Mouse (Mus musculus) adrenal gland, postnatal 4 days (tissue): ENCODE results near the gene Pgrmc2. TPM values are rescaled to one million over a fixed set of nuclear protein-coding genes. Genes with fewer than 3 reads are reported as not detected.

Experiments
- DNase-seq, 2 experiments: peaks; one replicate each; pipeline ENCODE4 v3.0.0; 2021 to 2022; ENCODE audit warnings: low spot score in 2 of 2, mixed read lengths in 2 of 2
- total RNA-seq, 2 experiments: library from RNA; stranded (reverse); gene quantifications; 2 replicates each; pipeline ENCODE4 v1.2.3; 2021

Gene Pgrmc2
- total RNA-seq, 2 experiments from 2014 or later: 43.9 to 45.5 TPM

GRCm38 (mm10) chr3:41075376-41075775 is 7.5 kb downstream of the Pgrmc2 start:
- no peak for DNase-seq

GRCm38 (mm10) chr3:41070519-41070918 is 12.3 kb downstream of the Pgrmc2 start:
- DNase-seq: no peak

- DNase-seq: no peak
These were observed 17.5 kb downstream of the Pgrmc2 start for GRCm38 (mm10) chr3:41065320-41065719.

GRCm38 (mm10) chr3:41062758-41063157 is 20.1 kb downstream of the Pgrmc2 start:
- DNase-seq: no peak

- DNase-seq: no peak
These were observed 20.8 kb downstream of the Pgrmc2 start for GRCm38 (mm10) chr3:41061831-41062565.

- no peak for DNase-seq
These were observed 23.6 kb downstream of the Pgrmc2 start for GRCm38 (mm10) chr3:41059249-41059648.

GRCm38 (mm10) chr3:41058395-41058794 is 24.5 kb downstream of the Pgrmc2 start:
- no peak for DNase-seq

GRCm38 (mm10) chr3:41053334-41053733 is 29.5 kb downstream of the Pgrmc2 start:
- no peak for DNase-seq

- no peak for DNase-seq
These were observed 35.0 kb downstream of the Pgrmc2 start for GRCm38 (mm10) chr3:41047838-41048237.

- no peak for DNase-seq
These were observed 39.0 kb downstream of the Pgrmc2 start for GRCm38 (mm10) chr3:41043756-41044354.

GRCm38 (mm10) chr3:41042195-41042938 is 40.5 kb downstream of the Pgrmc2 start:
- no peak for DNase-seq

GRCm38 (mm10) chr3:41041241-41041640 is 41.6 kb downstream of the Pgrmc2 start:
- no peak for DNase-seq

- no peak for DNase-seq
These were observed 44.4 kb downstream of the Pgrmc2 start for GRCm38 (mm10) chr3:41038297-41038916.

- no peak for DNase-seq
These were observed 51.3 kb downstream of the Pgrmc2 start for GRCm38 (mm10) chr3:41031286-41032210.

GRCm38 (mm10) chr3:41030705-41031104 is 52.1 kb downstream of the Pgrmc2 start:
- DNase-seq: no peak

- DNase-seq: no peak
These were observed 60.9 kb downstream of the Pgrmc2 start for GRCm38 (mm10) chr3:41021980-41022379.

- DNase-seq: no peak
These were observed 62.2 kb downstream of the Pgrmc2 start for GRCm38 (mm10) chr3:41020687-41021086.

- no peak for DNase-seq
These were observed 64.7 kb downstream of the Pgrmc2 start for GRCm38 (mm10) chr3:41018022-41018608.
